In genomic region chr8:119835270-119835669, GRCm38 (mm10) we compare ENCODE assay signal across 15 mouse cellular contexts. TPM values are rescaled to one million over a fixed set of nuclear protein-coding genes. Genes with fewer than 3 reads are reported as not detected.
A peak's percentile ranks its signal among the peaks of the same experiment; 100 is the strongest.
DNase-seq lines count a peak whose midpoint lies in the region; TF ChIP-seq lines count a peak whose summit lies in the region.
"Had no signal": no experiment of that assay in that cellular context is flagged by ENCODE, and none has a peak within 500 bp of the region (broad histone marks: within the 10 kb centered on the region; RNA-seq: fewer than 3 reads in every experiment).

No protein-coding gene starts in this region.

- H3K27ac ChIP-seq in layer of hippocampus, adult 2 months: peak overlapping the region; percentile 90
- H3K27ac ChIP-seq: embryonic facial prominence, embryonic 13.5 days; heart, embryonic 10.5 days; hindbrain, embryonic 12.5 days; midbrain, embryonic 12.5 days; stomach, embryonic 15.5 days had no signal

- no peak for TF ChIP-seq CTCF in layer of hippocampus, adult 2 months (conservative IDR thresholded peaks at IDR 0.05)

- DNase-seq in cerebellum, adult 11-12 months: peak; percentile 65
- DNase-seq in cerebellum, adult 11 months: no peak
- peak in 1 of 2 experiments; percentile 54 for DNase-seq in layer of hippocampus, adult 2 months (ENCODE audit: low spot score in 2 of 2)
- DNase-seq in layer of hippocampus, adult 8-10 months (ENCODE audit: low spot score in 2 of 2): no peak
- peak; percentile 62 to 72 for DNase-seq in cerebellum, postnatal 10 days
- peak; percentile 39 for DNase-seq in naive thymus-derived CD4-positive, alpha-beta T cell, adult 2 months (ENCODE audit: low read depth)
- DNase-seq in frontal cortex, postnatal 10 days (ENCODE audit: low spot score in 2 of 2): no peak
- DNase-seq: lung, postnatal 10 days; right cerebral cortex, postnatal 14 days; thymus, adult 18-20 months had no signal

- H3K4me3 ChIP-seq in layer of hippocampus, adult 2 months: no peak overlapping the region; the same call in 1 of the 2 replicates
- H3K4me3 ChIP-seq: embryonic facial prominence, embryonic 13.5 days; heart, embryonic 10.5 days; hindbrain, embryonic 12.5 days; midbrain, embryonic 12.5 days; stomach, embryonic 15.5 days had no signal

RNA-seq across cellular contexts. Expression of gene Cotl1, which starts 5.1 kb away (rescaled TPM):
- 100 to 1,000 TPM; 138 to 139 TPM for total RNA-seq in layer of hippocampus, adult 2 months (2021)
- 100 to 1,000 TPM; 119 to 176 (median 137) TPM for total RNA-seq in layer of hippocampus, adult 8-10 months (2022)

RNA-seq across cellular contexts. Expression of gene Klhl36, which starts 26.8 kb away (rescaled TPM):
- 1 to 10 TPM; 7.7 to 8.4 TPM for total RNA-seq in layer of hippocampus, adult 2 months (2021)
- 1 to 10 TPM; 7.0 to 9.4 (median 7.3) TPM for total RNA-seq in layer of hippocampus, adult 8-10 months (2022)

RNA-seq across cellular contexts. Expression of gene Tldc1, which starts 57.1 kb away (rescaled TPM):
- total RNA-seq in layer of hippocampus, adult 2 months (2021): 10 to 100 TPM; 15.2 to 15.5 TPM
- 10 to 100 TPM; 12.5 to 15.9 (median 15.5) TPM for total RNA-seq in layer of hippocampus, adult 8-10 months (2022)

Comparison
In these comparisons a context has a peak if more than half of its experiments do, and no peak if none do; other contexts are left out.
1. DNase-seq: peak in cerebellum, adult 11-12 months (single experiment), cerebellum, postnatal 10 days (2 of 2) and naive thymus-derived CD4-positive, alpha-beta T cell, adult 2 months (single experiment); none in cerebellum, adult 11 months (single experiment), layer of hippocampus, adult 8-10 months (0 of 2) and frontal cortex, postnatal 10 days (0 of 2).